Mouse (Mus musculus) CH12.LX (cell line): ENCODE data around the gene Rex2.
"Not testable (repeated sequence)": the region's sequence is repeated elsewhere in the genome, so short reads cannot be mapped to it uniquely, and the experiment has no call there.

ENCODE experiments used
- CHD2 ChIP-seq: IDR thresholded peaks from 2 replicates; pipeline ENCODE4 v1.6.1; 2011; ENCODE audit warnings: low read length, improper control_type of control experiment
- CTCF ChIP-seq, 2 experiments: IDR thresholded peaks in 1 of 2; conservative IDR thresholded peaks in 1 of 2; 2 replicates each; pipeline ENCODE4 v1.5.1; 2011 to 2012; ENCODE audit warnings: low read depth in 2 of 2, low read length in 2 of 2, improper control_type of control experiment in 1 of 2, inconsistent platforms in 1 of 2, mild to moderate bottlenecking in 1 of 2, moderate library complexity in 1 of 2
- HCFC1 ChIP-seq: IDR thresholded peaks from 2 replicates; pipeline ENCODE4 v1.6.1; 2012; ENCODE audit warnings: low read depth, mild to moderate bottlenecking, inconsistent platforms, low read length, improper control_type of control experiment
- JUND ChIP-seq: conservative IDR thresholded peaks from 2 replicates; pipeline ENCODE4 v1.6.1; 2011; ENCODE audit warnings: low read depth, low read length, improper control_type of control experiment
- POLR2A ChIP-seq: IDR thresholded peaks from 2 replicates; pipeline ENCODE4 v1.6.1; 2011; ENCODE audit warnings: low read depth, mild to moderate bottlenecking, improper control_type of control experiment, low read length
- ZMIZ1 ChIP-seq: IDR thresholded peaks from 2 replicates; pipeline ENCODE4 v1.6.1; 2012; ENCODE audit warnings: low read depth, mild to moderate bottlenecking, inconsistent platforms, low read length, improper control_type of control experiment

- TF ChIP-seq CTCF (conservative IDR thresholded peaks at IDR 0.05 in 1 of 2, IDR thresholded peaks at IDR 0.05 in 1 of 2; ENCODE audit: low read depth in 2 of 2, low read length in 2 of 2); ZMIZ1; HCFC1; JUND; POLR2A; CHD2: not testable (repeated sequence)
Observed at GRCm38 (mm10) chr4:147063768-147064167, 42.1 kb downstream of the Rex2 start.
